Mouse (Mus musculus): ENCODE data around the gene Kbtbd3. TPM values are rescaled to one million over a fixed set of nuclear protein-coding genes. Genes with fewer than 3 reads are reported as not detected.

The Kbtbd3 gene
- total RNA-seq (2021): 10 to 100 TPM; 10.2 to 11.1 TPM
- long read RNA-seq, experiment 1, transcript Kbtbd3-201 (3 exons, 2,231 nt): major isoform, 6 of 10 reads
- long read RNA-seq, experiment 1, partial matches to known transcripts: 3 of 10 reads
- long read RNA-seq, experiment 1, other reads (novel, unspliced or antisense): 1 of 10 reads
- long read RNA-seq, experiment 2, transcript Kbtbd3-201 (3 exons, 2,231 nt): major isoform, 13 of 25 reads
- long read RNA-seq, experiment 2, transcript Kbtbd3-202 (4 exons, 2,313 nt): minor isoform, 5 of 25 reads
- long read RNA-seq, experiment 2, partial matches to known transcripts: 4 of 25 reads
- long read RNA-seq, experiment 2, other reads (novel, unspliced or antisense): 3 of 25 reads

DNA sequence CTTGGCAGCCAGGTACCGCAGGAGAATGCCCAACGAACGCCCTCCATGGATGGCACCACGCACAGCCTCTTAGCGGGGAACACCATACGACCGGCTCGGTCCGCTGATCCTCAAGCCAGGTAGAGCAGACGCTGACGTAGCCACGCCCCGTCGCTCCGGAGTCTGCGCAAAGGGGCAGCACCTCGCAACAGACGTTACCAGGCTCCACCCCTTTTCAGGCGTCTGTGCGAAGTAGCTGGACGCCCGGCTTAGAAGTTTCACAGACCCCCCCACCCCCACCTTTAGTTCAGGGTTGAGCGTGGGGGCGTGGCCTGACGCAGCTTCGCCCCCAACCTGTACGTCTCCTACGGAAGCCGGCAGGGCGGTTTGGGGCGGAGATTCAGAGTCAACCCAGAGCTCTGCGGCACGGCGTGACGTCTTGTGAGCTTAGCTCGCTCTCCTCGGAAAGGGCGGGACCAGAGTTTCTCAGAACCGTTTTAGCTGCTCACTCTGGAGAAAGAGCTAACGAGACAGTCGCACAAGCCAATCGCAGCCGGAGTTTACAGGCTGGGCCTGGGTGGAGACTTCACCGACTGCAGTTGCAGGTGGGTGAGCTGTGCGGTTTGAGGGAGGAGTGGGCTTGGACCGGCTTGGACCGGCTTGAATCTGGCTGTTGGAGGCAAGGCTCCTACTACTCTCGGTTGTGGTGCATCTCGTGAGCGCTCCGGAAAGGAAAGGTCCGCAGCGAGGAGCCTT lies at the start of gene Kbtbd3, which contains the start of gene Aasdhppt:
Gene Kbtbd3, plus strand, starts transcription at position 483 of the 735 bp plus-strand sequence.
Gene Aasdhppt, minus strand, starts transcription at position 121 of the 735 bp plus-strand sequence.
- DNase-seq (ENCODE audit: low spot score in 2 of 2): peak; percentile 96 to 99

- DNase-seq (ENCODE audit: low spot score in 2 of 2): no peak
Observed at GRCm38 (mm10) chr9:4259841-4260745, 49.5 kb upstream of the Kbtbd3 start.

- DNase-seq (ENCODE audit: low spot score in 2 of 2): no peak
Observed at GRCm38 (mm10) chr9:4260746-4261090, 48.9 kb upstream of the Kbtbd3 start.

DNA sequence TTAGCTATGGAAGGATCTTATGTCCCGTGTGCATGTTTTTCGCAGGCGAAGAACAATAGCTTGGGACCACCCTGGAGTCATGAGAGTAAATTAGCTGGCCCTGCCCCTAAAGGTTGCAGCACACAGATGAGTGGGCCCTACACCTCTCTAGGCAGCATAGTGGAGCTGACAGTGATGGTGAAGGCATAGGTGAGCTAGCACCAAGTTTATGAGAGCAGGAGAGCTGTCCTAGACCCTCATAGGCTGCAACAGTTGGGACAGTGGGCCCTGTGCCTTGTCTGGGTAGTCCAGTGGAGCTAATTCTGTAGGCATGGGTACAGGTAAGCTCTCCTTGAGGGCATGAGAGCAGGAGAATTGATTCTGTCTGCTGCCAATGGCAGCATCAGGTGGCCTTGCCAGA lies 42.8 kb upstream of the Kbtbd3 start:
- no peak for DNase-seq (ENCODE audit: low spot score in 2 of 2)

DNA sequence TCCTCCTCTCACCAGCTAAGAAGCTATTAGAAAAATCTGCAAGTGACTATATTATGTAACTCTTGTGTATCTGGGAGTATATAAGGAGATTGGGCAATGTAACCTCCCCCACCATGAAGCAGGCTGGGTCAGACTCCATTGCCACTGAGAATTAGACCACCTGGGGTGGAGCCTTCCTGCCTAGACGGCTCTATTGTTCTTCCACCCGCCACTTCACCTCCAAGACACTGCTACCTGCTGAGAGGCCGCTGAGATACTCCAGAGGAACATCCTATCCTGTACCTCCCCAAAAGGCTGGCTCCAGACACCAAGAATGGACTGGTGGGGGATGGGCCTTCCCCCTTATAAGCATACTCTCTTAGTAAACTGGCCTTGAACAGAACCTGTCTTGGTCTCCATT lies 25.8 kb upstream of the Kbtbd3 start:
- DNase-seq (ENCODE audit: low spot score in 2 of 2): no peak

GRCm38 (mm10) chr9:4300466-4300865 lies 9.2 kb upstream of the Kbtbd3 start:
- DNase-seq (ENCODE audit: low spot score in 2 of 2): no peak

GRCm38 (mm10) chr9:4304867-4305266 lies 4.8 kb upstream of the Kbtbd3 start:
- no peak for DNase-seq (ENCODE audit: low spot score in 2 of 2)

- DNase-seq (ENCODE audit: low spot score in 2 of 2): no peak
Observed at GRCm38 (mm10) chr9:4308628-4309350, 844 bp upstream of the Kbtbd3 start.

- no peak for DNase-seq (ENCODE audit: low spot score in 2 of 2)
Observed at GRCm38 (mm10) chr9:4310706-4311105, 1.1 kb downstream of the Kbtbd3 start.

- DNase-seq (ENCODE audit: low spot score in 2 of 2): no peak
Observed at GRCm38 (mm10) chr9:4311162-4311561, 1.5 kb downstream of the Kbtbd3 start.

- no peak for DNase-seq (ENCODE audit: low spot score in 2 of 2)
Observed at GRCm38 (mm10) chr9:4313946-4314345, 4.3 kb downstream of the Kbtbd3 start.

DNA sequence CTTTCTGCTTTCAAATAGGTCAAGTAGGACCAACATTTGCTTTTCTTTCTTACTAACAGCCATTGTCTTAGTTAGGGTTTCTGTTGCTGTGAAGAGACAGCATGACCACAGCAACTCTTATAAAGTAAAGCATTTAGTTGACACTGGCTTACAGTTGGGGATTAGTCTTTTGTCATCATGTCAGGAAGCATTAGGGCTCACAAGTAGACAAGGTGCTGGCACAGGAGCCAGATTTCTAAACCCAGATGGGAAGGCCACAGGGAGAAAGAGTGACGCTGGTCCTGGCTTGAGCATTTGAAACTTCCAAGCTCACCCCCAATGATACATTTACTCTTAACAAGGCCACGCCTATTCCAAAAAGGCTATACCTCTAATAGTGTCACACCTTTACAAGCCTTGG lies 6.1 kb downstream of the Kbtbd3 start:
- no peak for DNase-seq (ENCODE audit: low spot score in 2 of 2)

DNA sequence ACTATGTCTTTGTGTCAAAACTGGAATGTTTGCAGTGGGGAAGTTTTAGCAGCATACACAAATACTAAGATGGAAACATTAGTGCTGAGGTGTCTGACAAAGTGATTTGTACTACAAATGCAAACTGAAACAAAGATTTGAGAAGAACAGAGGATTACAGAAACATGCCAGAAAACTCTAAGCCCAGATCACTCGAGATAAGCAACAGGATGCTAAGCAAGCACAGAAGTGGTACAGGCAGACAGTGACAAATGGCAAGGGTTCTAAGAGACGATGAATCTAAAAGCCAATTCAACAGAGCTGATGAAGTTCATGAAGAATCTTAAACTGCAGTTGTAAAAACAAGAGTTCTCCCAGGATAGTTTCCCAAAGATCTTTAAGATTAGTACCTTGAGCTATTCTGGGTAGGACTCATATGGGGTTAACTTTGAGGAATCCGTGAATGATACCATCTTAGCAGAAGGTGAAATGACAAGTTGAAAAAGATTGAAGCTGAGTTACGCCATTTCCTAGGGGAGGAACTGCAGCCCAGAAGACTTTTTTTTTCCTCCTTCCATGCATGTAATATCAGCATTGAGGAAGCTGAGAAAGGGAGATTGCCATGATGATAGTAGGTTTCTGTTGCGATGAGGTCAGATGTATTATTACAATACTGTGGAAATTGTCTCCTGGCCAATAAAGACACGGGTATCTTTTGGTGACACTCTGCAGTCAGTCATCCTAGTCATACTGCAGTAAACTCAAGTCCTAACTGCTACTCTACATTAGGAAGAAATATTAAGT lies 9.5 kb downstream of the Kbtbd3 start:
- no peak for DNase-seq (ENCODE audit: low spot score in 2 of 2)

DNA sequence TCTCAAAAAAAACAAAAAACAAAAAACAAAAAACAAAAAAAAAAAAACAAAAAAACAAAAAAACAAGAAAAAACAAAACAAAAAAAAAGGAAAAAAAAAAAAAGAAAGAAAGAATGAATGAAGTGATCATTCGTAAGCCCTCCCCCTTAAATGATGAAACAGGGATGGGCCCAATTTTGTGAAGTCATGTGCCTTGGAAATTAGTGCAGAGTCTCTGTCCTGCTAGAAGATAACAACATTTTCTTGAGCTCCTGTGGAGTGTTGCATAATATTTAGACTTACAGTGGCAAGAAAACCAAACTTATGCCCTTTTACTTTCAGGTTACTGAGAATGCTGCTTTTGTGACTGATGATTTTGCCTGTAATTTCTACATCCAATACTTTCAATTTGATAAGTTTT lies 43.5 kb downstream of the Kbtbd3 start:
- no peak for DNase-seq (ENCODE audit: low spot score in 2 of 2)

GRCm38 (mm10) chr9:4375828-4376639 lies 66.4 kb downstream of the Kbtbd3 start, which contains the start of gene Msantd4:
Msantd4 (plus strand) TSS chr9:4376562.
- DNase-seq (ENCODE audit: low spot score in 2 of 2): peak; percentile 95 to 99

- DNase-seq (ENCODE audit: low spot score in 2 of 2): no peak
Observed at GRCm38 (mm10) chr9:4376640-4377120, 67.0 kb downstream of the Kbtbd3 start.
